Mouse (Mus musculus): ENCODE data around the gene Robo2. TPM values are rescaled to one million over a fixed set of nuclear protein-coding genes. Genes with fewer than 3 reads are reported as not detected.
"Not testable (repeated sequence)": the region's sequence is repeated elsewhere in the genome, so short reads cannot be mapped to it uniquely, and the experiment has no call there.

The Robo2 gene
- total and polyA plus RNA-seq, 3 experiments, result 1.2 to 4.2 (median 3.4) TPM

GRCm38 (mm10) chr16:74200705-74201104 is 210.9 kb downstream of the Robo2 start:
- no peak for DNase-seq

- no peak for DNase-seq
Observed at GRCm38 (mm10) chr16:74200024-74200703, 211.5 kb downstream of the Robo2 start.

- no peak for DNase-seq
Observed at GRCm38 (mm10) chr16:74192979-74193554, 218.6 kb downstream of the Robo2 start.

GRCm38 (mm10) chr16:74191621-74192020 is 220.0 kb downstream of the Robo2 start:
- no peak for DNase-seq

GRCm38 (mm10) chr16:74182509-74183113 is 229.0 kb downstream of the Robo2 start:
- no peak for DNase-seq

GRCm38 (mm10) chr16:74172673-74173072 is 239.0 kb downstream of the Robo2 start:
- DNase-seq, result no peak

GRCm38 (mm10) chr16:74169642-74170041 is 242.0 kb downstream of the Robo2 start:
- DNase-seq, result no peak

GRCm38 (mm10) chr16:74169121-74169520 is 242.5 kb downstream of the Robo2 start:
- DNase-seq, result no peak

GRCm38 (mm10) chr16:74167832-74168231 is 243.8 kb downstream of the Robo2 start:
- DNase-seq, result peak; percentile 10

- no peak for DNase-seq
Observed at GRCm38 (mm10) chr16:74162041-74162440, 249.6 kb downstream of the Robo2 start.

- DNase-seq, result no peak
Observed at GRCm38 (mm10) chr16:74159189-74159588, 252.4 kb downstream of the Robo2 start.

- DNase-seq, result no peak
Observed at GRCm38 (mm10) chr16:74136181-74136580, 275.4 kb downstream of the Robo2 start.

- no peak for DNase-seq
Observed at GRCm38 (mm10) chr16:74132833-74133232, 278.8 kb downstream of the Robo2 start.

- DNase-seq, result no peak
Observed at GRCm38 (mm10) chr16:74131370-74131769, 280.3 kb downstream of the Robo2 start.

- DNase-seq, result no peak
Observed at GRCm38 (mm10) chr16:74128443-74128983, 283.1 kb downstream of the Robo2 start.

GRCm38 (mm10) chr16:74113155-74113554 is 298.5 kb downstream of the Robo2 start:
- DNase-seq, result no peak

- no peak for DNase-seq
Observed at GRCm38 (mm10) chr16:74111101-74111500, 300.5 kb downstream of the Robo2 start.

GRCm38 (mm10) chr16:74104449-74104848 is 307.2 kb downstream of the Robo2 start:
- DNase-seq, result not testable (repeated sequence)

- DNase-seq, result no peak
Observed at GRCm38 (mm10) chr16:74092997-74093801, 318.4 kb downstream of the Robo2 start.

GRCm38 (mm10) chr16:74089951-74090350 is 321.7 kb downstream of the Robo2 start:
- DNase-seq, result no peak

GRCm38 (mm10) chr16:74084188-74084587 is 327.4 kb downstream of the Robo2 start:
- DNase-seq, result no peak

GRCm38 (mm10) chr16:74072671-74073070 is 339.0 kb downstream of the Robo2 start:
- DNase-seq, result no peak

All from adrenal gland, adult 2 months (tissue).